Mouse (Mus musculus) limb, embryonic 12.5 days (tissue): Measurements from ENCODE around the gene Fam166b. TPM values are rescaled to one million over a fixed set of nuclear protein-coding genes. Genes with fewer than 3 reads are reported as not detected.

Experiments
- ATAC-seq: fragments of 200-750 bp; cut with Nextera tagmentation; 2 replicates; pipeline ENCODE4 v1.8.0; 2017; ENCODE audit warnings: low read depth, moderate TSS enrichment; ENCODE audit not compliant: insufficient number of reproducible peaks, insufficient read depth, low FRiP score, low TSS enrichment
- H3K27ac ChIP-seq: fragments of 300-500 bp; sonication (generic); 2 replicates; pipeline ENCODE4 v1.5.1; 2016; ENCODE audit warnings: mild to moderate bottlenecking, moderate library complexity
- H3K27me3 ChIP-seq: fragments of 300-500 bp; sonication (generic); 2 replicates; pipeline ENCODE4 v1.6.1; 2016; ENCODE audit warnings: mild to moderate bottlenecking, moderate library complexity
- H3K36me3 ChIP-seq: fragments of 300-500 bp; sonication (generic); 2 replicates; pipeline ENCODE4 v1.6.1; 2016; ENCODE audit warnings: mild to moderate bottlenecking, moderate library complexity
- H3K4me1 ChIP-seq: fragments of 300-500 bp; sonication (generic); replicated peaks from 2 replicates; pipeline ENCODE4 v1.6.1; 2016
- H3K4me2 ChIP-seq: fragments of 300-500 bp; sonication (generic); 2 replicates; pipeline ENCODE4 v1.6.1; 2016; ENCODE audit warnings: mild to moderate bottlenecking, moderate library complexity
- H3K4me3 ChIP-seq: fragments of 300-500 bp; sonication (generic); replicated peaks from 2 replicates; pipeline ENCODE4 v1.5.1; 2016; ENCODE audit warnings: mild to moderate bottlenecking
- H3K9ac ChIP-seq: fragments of 300-500 bp; sonication (generic); replicated peaks from 2 replicates; pipeline ENCODE4 v1.6.1; 2016; ENCODE audit warnings: mild to moderate bottlenecking, moderate library complexity
- H3K9me3 ChIP-seq: fragments of 300-500 bp; sonication (generic); 2 replicates; pipeline ENCODE4 v1.6.1; 2016; ENCODE audit warnings: mild to moderate bottlenecking, moderate library complexity
- WGBS: fragments of 180-500 bp; shearing (Covaris S2); methylation state at CpG from one replicate; pipeline ENCODE4 v1.1.7; 2016; 5-methylcytosine and 5-hydroxymethylcytosine counted together
- polyA plus RNA-seq: library from polyadenylated mRNA; unstranded; fragments of >200 nt; fragmentation: Nextera tagmentation; extraction: Ambion mirVana; gene quantifications from 2 replicates; pipeline ENCODE4 v1.2.1, GENCODE M21; 2016

The Fam166b gene
- polyA plus RNA-seq = 0.24 TPM in 1 of 2 replicates, not detected in the other

DNA sequence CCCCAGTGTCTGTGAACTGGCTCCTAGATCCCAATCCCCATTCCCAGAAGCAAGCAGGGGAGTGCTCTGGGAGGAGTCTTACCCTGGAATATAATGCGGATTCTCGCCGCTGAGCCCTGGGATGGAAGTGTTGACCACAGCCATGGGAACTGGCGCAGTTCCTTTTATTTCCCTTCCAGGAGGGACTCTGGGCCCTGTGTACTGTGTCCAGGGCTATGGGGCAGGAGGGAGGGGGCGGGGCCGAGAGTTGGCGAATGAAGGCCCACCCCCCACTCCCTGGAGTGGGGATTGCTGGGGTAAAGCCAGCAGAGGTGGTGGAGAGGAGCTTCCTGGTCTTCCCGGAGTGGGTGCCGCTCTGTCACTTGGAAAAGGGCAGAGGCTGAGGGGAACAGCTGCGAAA lies at the start of gene Fam166b:
Gene Fam166b, minus strand, starts transcription at position 189 of the 400 bp plus-strand sequence.
- H3K27ac ChIP-seq = no peak within 1 kb of the TSS
- 9% methylated on average over 10 of the region's 10 CpGs for WGBS
- H3K4me1 ChIP-seq = peaks cover 40% of the 10 kb centered on the region
- H3K4me2 ChIP-seq = peak within 1 kb of the TSS; percentile 30
- no peaks in the 10 kb centered on the region for H3K9me3 ChIP-seq
- no peak for ATAC-seq
- H3K36me3 ChIP-seq = peaks cover 26% of the 10 kb centered on the region
- 0 out of 2 replicates have a peak within 1 kb of the TSS, but pooled peaks have one; percentile 1 for H3K9ac ChIP-seq
- H3K27me3 ChIP-seq = peaks cover 69% of the 10 kb centered on the region
- H3K4me3 ChIP-seq = no peak within 1 kb of the TSS; the same call in 1 of the 2 replicates

DNA sequence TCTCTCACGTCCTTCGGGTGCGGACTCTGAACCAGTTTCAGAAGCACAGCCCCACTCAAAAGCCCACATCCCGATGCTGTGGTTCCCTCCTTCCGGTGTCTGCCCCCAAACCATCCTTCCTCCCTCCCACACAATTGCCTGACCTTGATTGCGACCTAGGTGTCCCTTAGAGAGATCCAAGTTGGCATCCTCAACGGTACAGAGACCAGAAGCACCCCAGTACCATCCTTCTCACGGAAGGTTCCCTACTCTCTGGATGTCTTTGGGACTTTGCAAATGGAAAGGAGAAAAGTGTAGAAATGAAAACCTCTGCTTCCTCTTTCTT lies 49.6 kb upstream of the Fam166b start:
- Histone ChIP-seq H3K27ac (no peak overlapping the region), H3K9ac (no peak overlapping the region; the same call in 1 of the 2 replicates)

DNA sequence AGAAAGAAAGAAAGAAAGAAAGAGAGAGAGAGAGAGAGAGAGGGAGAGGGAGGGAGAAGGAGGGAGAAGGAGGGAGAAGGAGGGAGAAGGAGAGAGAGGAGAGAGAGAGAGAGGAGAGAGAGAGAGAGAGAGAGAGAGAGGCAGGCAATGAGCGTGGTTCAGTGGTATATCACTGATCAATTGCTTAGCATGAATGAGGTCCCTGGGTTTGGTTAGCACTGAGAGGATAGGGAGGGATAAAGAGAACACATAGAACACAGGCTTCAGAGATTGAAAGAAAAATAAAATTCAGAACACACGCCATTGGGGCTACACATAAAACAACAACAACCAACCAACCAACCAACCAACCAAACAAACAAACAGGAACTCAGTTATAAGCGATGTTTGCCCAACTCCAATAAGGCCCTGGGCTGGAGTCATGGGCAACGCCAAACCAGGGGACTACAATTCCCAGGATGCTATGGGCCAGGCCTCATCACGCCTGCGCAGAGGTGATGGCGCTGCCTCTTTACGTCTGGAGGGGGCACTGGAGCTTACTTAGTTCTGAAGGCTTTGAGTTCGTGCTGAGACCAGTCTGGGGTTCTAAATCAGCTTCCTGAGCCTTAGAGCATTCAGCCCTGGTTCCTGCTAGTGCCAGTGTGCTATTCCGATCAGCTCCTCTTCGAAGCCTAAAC lies 49.1 kb upstream of the Fam166b start:
- peak overlapping the region; percentile 45 for H3K4me2 ChIP-seq

More for the DNA sequence above, 49.6 kb upstream of the Fam166b start:
- 54% methylated on average over 8 of the region's 8 CpGs for WGBS
- Histone ChIP-seq H3K4me2 (peak overlapping the region; percentile 45), H3K27me3 (no peaks in the 10 kb centered on the region), H3K4me3 (peak overlapping the region; percentile 29), H3K36me3 (no peaks in the 10 kb centered on the region), H3K9me3 (no peaks in the 10 kb centered on the region), H3K4me1 (no peaks in the 10 kb centered on the region)
- ATAC-seq = no peak

DNA sequence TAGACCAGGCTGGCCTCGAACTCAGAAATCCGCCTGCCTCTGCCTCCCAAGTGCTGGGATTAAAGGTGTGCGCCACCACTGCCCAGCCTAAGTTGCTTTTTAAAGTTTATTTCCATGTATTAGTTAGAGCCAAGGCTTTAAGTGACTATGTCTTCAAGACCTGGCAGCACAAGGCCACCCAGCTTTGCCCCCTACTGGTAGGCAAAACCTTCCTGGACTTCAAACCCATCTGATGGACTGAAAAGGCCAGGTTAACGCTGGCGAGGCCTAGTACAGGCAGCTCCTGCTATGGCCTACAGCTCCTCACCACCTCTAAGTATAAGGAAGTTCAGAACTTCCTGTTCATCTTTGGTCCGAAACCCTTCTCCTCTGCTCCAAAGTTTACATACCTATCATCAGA lies 47.7 kb upstream of the Fam166b start:
- H3K4me2 ChIP-seq = no peak overlapping the region
- no peaks in the 10 kb centered on the region for H3K4me1 ChIP-seq
- 93% methylated on average over 6 of the region's 6 CpGs for WGBS
- no peak overlapping the region for H3K9ac ChIP-seq
- no peaks in the 10 kb centered on the region for H3K36me3 ChIP-seq
- no peak overlapping the region for H3K27ac ChIP-seq
- no peaks in the 10 kb centered on the region for H3K9me3 ChIP-seq
- no peak overlapping the region for H3K4me3 ChIP-seq
- ATAC-seq = no peak
- H3K27me3 ChIP-seq = no peaks in the 10 kb centered on the region

More for the DNA sequence above, 49.1 kb upstream of the Fam166b start:
- peak overlapping the region; percentile 29 for H3K4me3 ChIP-seq
- peak; percentile 89; the same call in 1 of the 2 replicates for ATAC-seq
- H3K9me3 ChIP-seq = no peaks in the 10 kb centered on the region
- no peak overlapping the region for H3K27ac ChIP-seq
- no peaks in the 10 kb centered on the region for H3K27me3 ChIP-seq
- no peaks in the 10 kb centered on the region for H3K4me1 ChIP-seq
- WGBS = 18% methylated on average over 10 of the region's 11 CpGs
- no peaks in the 10 kb centered on the region for H3K36me3 ChIP-seq
- no peak overlapping the region; the same call in 1 of the 2 replicates for H3K9ac ChIP-seq

DNA sequence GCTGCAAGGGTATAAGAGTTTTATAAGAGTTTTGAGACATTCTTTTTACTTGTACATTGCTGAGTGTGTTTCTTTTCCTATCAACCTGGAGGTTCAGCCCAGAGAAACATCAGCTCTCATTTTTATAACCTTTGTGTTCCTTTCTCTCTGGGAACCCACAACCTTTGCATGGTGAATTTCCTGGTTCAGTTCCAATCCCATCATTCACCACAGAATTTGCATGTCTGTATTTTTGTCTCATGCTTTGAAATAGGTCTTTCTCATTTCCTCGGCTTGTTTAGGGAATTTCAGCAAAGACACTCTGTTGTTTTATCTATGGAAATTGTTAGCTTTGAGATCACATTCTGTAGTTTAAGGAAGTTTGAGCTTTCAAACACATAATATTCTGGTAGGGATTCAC lies 44.7 kb upstream of the Fam166b start:
- no peaks in the 10 kb centered on the region for H3K4me1 ChIP-seq
- no peaks in the 10 kb centered on the region for H3K9me3 ChIP-seq
- 85% methylated on average over 1 of the region's 1 CpGs for WGBS
- H3K4me3 ChIP-seq = no peak overlapping the region
- no peaks in the 10 kb centered on the region for H3K27me3 ChIP-seq
- H3K27ac ChIP-seq = no peak overlapping the region
- no peak overlapping the region for H3K9ac ChIP-seq
- H3K36me3 ChIP-seq = no peaks in the 10 kb centered on the region
- ATAC-seq = no peak
- no peak overlapping the region for H3K4me2 ChIP-seq

DNA sequence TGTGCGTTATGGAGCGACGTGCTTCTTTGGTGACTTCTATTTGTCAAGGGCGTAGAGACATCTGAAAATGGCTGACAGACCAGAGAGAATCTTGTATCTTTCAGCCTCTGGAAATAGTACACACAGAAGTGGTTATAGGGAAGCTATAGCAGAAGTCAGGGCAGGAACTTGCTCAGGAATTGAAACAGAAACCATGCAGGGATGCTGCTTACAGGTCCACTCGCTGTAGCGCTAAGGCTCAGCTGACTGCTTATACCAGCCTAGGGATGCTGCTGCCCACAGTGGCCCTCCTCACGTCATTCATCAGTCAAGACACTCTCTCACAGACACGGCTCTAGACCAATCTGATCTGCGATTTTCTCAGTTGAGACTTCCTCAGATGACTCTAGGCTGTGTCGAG lies 41.4 kb upstream of the Fam166b start:
- Histone ChIP-seq H3K9ac (no peak overlapping the region), H3K9me3 (no peaks in the 10 kb centered on the region), H3K27ac (no peak overlapping the region), H3K27me3 (no peaks in the 10 kb centered on the region), H3K4me1 (no peaks in the 10 kb centered on the region), H3K4me3 (no peak overlapping the region), H3K36me3 (no peaks in the 10 kb centered on the region), H3K4me2 (no peak overlapping the region)
- 91% methylated on average over 10 of the region's 10 CpGs for WGBS
- no peak for ATAC-seq

DNA sequence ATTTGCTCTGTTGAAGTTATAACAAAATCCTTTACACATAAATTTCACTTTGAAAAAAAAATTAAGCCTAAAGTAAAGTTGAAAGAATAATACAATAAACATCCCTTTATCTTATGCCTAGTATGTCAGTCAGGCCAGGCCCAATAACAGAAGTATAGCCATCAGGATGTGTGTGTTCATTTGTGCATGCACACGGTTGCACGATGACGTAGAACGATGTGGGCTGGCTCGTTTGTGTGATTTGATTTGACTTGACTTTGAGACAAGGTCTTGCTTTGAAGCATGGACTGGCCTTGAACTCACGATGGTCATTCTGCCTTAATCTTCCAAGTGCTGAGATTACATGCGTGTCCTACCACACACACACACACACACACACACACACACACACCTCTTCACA lies 37.9 kb upstream of the Fam166b start:
- H3K9me3 ChIP-seq = no peaks in the 10 kb centered on the region
- H3K4me3 ChIP-seq = no peak overlapping the region
- H3K4me2 ChIP-seq = no peak overlapping the region
- H3K36me3 ChIP-seq = no peaks in the 10 kb centered on the region
- no peaks in the 10 kb centered on the region for H3K4me1 ChIP-seq
- H3K9ac ChIP-seq = no peak overlapping the region
- H3K27ac ChIP-seq = no peak overlapping the region
- no peaks in the 10 kb centered on the region; the same call in 1 of the 2 replicates for H3K27me3 ChIP-seq
- ATAC-seq = no peak
- WGBS = 88% methylated on average over 7 of the region's 7 CpGs

DNA sequence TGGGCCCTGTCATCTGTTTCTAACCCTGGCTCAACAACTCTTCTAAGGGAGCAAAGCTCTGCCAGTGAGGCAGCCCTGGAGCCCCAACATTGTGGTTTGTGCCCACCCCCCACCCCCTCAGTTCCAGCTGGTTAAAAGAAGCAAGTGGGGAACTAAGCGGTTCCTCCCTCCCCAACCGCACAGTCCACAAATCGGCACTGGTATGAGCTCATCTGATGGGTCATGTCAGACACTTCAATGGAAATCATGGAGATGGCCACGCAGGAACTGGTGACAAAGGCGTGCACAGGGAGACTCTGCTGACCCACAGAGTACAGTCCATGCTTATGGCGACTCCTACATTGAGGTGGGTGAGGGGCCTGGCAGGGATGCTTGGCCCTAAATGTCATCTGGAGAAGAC lies 37.0 kb upstream of the Fam166b start:
- H3K4me3 ChIP-seq = no peak overlapping the region
- no peak overlapping the region for H3K4me2 ChIP-seq
- 89% methylated on average over 6 of the region's 6 CpGs for WGBS
- no peaks in the 10 kb centered on the region; the same call in 1 of the 2 replicates for H3K27me3 ChIP-seq
- no peak overlapping the region for H3K27ac ChIP-seq
- H3K36me3 ChIP-seq = no peaks in the 10 kb centered on the region
- no peaks in the 10 kb centered on the region for H3K9me3 ChIP-seq
- no peak overlapping the region for H3K9ac ChIP-seq
- H3K4me1 ChIP-seq = no peaks in the 10 kb centered on the region
- no peak for ATAC-seq

DNA sequence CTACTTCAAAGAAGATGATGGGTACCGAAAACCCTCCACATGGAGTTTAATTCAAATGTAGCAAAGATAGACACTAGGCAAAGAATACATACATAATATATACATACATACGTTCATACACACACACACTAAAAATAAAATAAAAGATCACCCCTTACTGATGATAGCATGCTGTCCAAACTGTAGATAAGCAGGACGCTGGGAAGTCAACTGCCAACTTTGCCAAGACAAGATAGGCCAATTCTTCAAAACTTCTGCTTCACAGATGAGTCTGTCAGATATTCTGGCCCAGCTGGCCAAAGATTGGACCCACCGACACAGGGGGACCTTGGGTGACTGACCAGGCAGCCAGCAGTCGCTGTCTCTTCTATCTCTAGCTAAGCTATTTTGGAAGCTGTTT lies 34.2 kb upstream of the Fam166b start:
- no peaks in the 10 kb centered on the region for H3K36me3 ChIP-seq
- no peak overlapping the region for H3K27ac ChIP-seq
- H3K4me3 ChIP-seq = no peak overlapping the region
- ATAC-seq = no peak
- no peak overlapping the region for H3K4me2 ChIP-seq
- no peaks in the 10 kb centered on the region for H3K9me3 ChIP-seq
- H3K27me3 ChIP-seq = no peaks in the 10 kb centered on the region; the same call in 1 of the 2 replicates
- no peaks in the 10 kb centered on the region for H3K4me1 ChIP-seq
- H3K9ac ChIP-seq = no peak overlapping the region
- 89% methylated on average over 5 of the region's 5 CpGs for WGBS

DNA sequence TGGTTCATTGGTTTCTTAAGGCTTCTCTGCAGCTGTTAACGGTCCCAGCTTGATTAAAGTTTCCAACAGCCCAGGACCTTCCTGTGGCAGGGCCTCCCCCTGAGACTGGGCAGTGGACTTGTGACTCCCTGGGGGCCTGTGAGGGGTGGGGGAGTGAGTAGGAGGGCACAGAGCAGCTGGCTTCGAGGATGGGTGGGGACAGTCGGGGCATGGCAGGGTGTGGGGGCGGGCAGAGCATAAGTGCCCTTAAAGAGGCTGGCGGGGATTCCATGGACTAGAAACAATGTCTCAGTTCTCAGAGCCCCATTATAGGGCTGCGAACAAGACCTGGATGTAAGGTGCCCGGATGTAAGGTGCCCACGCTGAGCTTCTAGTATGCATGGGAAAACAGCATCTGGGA lies 28.2 kb upstream of the Fam166b start:
- no peaks in the 10 kb centered on the region for H3K36me3 ChIP-seq
- no peaks in the 10 kb centered on the region for H3K9me3 ChIP-seq
- H3K4me3 ChIP-seq = no peak overlapping the region
- H3K4me2 ChIP-seq = no peak overlapping the region
- ATAC-seq = no peak
- WGBS = 25% methylated on average over 8 of the region's 8 CpGs
- H3K9ac ChIP-seq = no peak overlapping the region
- H3K27me3 ChIP-seq = peaks cover 40% of the 10 kb centered on the region
- H3K27ac ChIP-seq = no peak overlapping the region
- H3K4me1 ChIP-seq = peaks cover 23% of the 10 kb centered on the region; the same call in 1 of the 2 replicates

DNA sequence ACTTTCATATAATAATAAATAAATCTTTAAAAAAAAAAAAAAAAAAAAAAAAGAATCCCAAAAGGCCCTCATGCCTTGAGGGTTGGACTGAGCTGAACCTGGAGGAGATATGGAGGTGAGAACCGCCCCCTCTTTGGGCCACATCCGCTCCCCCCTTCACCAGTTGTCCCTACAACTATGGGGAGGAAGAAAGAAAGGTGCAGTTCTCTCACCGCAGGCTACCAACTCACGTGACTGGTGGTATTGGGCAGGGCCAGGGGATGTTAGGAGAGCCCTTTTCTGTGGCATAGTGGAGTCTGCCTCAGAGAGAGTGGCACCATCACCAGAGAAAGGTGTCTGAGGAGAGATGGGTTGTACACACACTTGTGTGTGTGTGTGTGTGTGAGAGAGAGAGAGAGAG lies 27.5 kb upstream of the Fam166b start:
- Histone ChIP-seq H3K4me1 (peaks cover 23% of the 10 kb centered on the region; the same call in 1 of the 2 replicates), H3K4me2 (no peak overlapping the region), H3K36me3 (no peaks in the 10 kb centered on the region), H3K27me3 (peaks cover 43% of the 10 kb centered on the region), H3K4me3 (no peak overlapping the region), H3K9ac (no peak overlapping the region), H3K9me3 (no peaks in the 10 kb centered on the region), H3K27ac (no peak overlapping the region)
- 30% methylated on average over 4 of the region's 4 CpGs for WGBS
- no peak for ATAC-seq
